Mouse (Mus musculus) cerebellum, adult 18-20 months (tissue): ENCODE results near the gene Mprip.

ENCODE experiments used
- DNase-seq, 2 experiments: peaks; one replicate each; pipeline ENCODE4 v3.0.0; 2021

The Mprip gene

GRCm38 (mm10) chr11:59808170-59808960 is 147.3 kb downstream of the Mprip start:
- DNase-seq, result peak in 1 of 2 experiments; percentile 39

GRCm38 (mm10) chr11:59809071-59809669 is 148.1 kb downstream of the Mprip start:
- no peak for DNase-seq

- peak; percentile 88 to 91 for DNase-seq
These were observed 148.8 kb downstream of the Mprip start, which contains the start of gene Flcn for GRCm38 (mm10) chr11:59809670-59810474. Gene Flcn (minus strand): TSS chr11:59810016.

- no peak for DNase-seq
These were observed 149.5 kb downstream of the Mprip start for GRCm38 (mm10) chr11:59810480-59811158.

DNA sequence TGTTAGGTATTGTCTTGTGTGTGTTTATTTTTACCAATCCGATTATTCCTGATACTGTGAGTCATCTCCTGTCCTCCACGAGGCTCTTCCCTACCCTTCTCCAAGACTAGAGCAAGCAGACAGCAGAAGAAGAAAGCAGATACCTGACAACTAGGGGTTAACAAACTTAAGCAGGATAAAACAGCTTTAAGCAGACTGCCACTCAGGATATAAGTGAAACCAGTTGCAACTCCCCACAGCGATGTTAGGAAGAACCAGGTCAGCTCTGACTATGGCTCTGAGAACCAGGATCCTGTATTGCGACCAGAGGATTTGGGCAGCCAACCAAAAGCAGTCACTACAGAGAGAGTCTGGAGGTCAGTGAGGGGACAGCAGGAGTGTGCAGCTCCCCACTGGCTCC is 150.1 kb downstream of the Mprip start:
- no peak for DNase-seq

- DNase-seq, result no peak
These were observed 152.2 kb downstream of the Mprip start for GRCm38 (mm10) chr11:59813276-59813675.

DNA sequence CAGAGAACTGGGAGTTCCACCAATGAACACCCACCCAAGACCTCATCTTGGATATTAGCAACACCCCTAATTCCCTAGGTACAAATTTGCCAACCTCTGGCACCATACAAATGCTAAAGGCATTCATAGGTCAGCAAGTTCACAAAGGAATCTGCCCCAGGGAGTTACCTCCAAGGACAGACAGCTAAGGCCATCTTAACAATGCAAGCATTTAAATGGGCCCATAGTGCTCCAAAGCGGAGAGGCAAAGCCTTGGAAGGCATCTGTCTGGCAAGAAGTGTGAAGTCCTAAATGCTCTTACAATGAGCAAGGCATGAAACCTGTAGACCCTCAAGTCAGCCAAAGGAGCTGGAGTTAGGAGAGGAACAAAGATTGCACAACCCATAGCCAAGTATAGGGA is 153.2 kb downstream of the Mprip start:
- no peak for DNase-seq

DNA sequence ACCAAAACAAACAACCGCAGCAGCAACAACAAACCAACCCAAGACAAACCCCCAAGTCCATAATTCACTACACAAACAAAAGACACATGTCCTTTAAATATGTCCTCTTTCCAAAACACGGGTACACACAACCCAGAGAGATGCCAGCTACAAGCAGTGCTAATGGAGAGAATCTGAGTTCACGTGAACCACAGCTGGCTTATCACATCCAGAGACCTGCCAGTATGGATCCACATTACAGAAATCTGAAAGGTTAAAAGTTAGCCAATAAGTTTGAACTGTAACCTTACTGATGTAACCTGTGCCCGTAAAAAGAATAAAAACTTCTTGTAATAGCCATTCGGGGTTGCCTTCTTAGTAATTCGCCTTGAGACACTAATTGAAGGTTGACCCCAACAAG is 153.8 kb downstream of the Mprip start:
- no peak for DNase-seq

DNA sequence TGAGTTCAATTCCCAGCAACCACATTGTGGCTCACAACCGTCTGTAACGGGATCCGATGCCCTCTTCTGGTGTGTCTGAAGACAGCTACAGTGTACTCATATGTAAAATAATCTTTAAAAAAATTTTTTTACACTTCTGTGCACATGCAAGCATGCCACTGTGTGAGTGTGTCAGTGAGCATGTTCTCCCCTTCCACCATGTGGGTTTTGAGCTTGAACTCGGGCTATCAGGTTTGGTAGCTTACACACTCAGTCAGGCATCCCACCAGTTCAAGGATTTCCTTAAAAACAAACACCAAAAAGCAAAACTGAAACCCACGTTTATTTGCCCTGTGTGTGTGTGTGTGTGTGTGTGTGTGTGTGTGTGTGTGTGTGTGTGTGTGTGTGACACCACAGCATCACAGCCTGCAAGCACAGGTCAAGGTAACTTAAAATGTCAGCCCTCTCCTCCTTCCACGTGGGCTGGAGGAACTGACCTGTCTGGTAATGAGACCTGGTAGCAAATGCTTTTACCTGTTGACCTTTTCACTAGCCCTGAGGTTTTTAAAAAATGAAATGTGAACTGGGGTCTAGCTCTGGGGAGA is 154.5 kb downstream of the Mprip start:
- no peak for DNase-seq

DNA sequence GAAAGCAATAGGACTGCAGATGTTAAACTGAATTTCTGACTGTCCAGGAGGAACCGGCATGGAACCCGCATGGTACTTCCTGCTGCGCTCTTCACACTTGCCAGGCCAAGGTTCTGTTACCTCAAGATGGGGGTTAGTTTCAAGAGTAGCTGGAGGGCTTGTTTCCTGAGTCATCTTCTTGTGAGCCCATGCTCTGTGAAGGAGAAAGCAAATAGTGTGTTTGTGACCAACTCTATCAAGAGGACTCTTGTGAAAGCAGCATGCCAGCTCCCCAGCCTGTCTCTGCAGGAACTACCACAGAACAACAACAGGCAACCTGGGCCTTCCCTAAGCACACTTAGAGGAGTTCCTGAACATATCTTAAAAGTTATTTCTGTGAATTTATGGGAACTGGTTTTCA is 156.8 kb downstream of the Mprip start:
- no peak for DNase-seq

DNA sequence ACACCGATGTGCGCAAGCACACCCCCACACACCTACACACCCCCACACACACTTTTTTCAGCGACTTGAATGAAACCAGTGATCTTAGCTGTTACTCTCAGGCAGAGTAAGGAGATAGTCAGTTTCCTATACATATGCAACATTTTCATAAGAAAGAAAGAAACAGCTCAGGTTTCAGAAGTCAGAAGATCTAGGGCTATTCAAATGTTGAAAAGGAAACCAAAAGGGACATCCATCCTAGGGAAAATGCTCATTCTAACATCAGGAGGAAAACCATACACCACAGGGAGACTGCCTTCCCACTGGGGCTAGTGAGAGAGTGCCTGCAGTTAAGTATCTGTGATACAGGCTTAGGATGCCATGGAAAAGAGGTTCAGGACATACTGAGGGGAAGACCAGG is 160.5 kb downstream of the Mprip start:
- no peak for DNase-seq
